Mouse (Mus musculus): Measurements from ENCODE around the gene Pgbd5. TPM values are rescaled to one million over a fixed set of nuclear protein-coding genes. Genes with fewer than 3 reads are reported as not detected.

The Pgbd5 gene
- polyA plus RNA-seq (2012; fragmentation: generic; extraction: Trizol): 0.19 TPM

GRCm38 (mm10) chr8:124439558-124439957 is at the start of gene Pgbd5:
TSS of gene Pgbd5 (minus strand) at chr8:124439658.
- TF ChIP-seq MYOD1 (IDR thresholded peaks at IDR 0.05; ENCODE audit: control insufficient read depth in 1 of 3, insufficient read length in 2 of 3, low read depth in 2 of 3) (no peak), USF1 (IDR thresholded peaks at IDR 0.05; ENCODE audit: low read depth) (no peak), REST (IDR thresholded peaks at IDR 0.05; ENCODE audit: insufficient read depth, insufficient read length) (no peak), TCF12 (IDR thresholded peaks at IDR 0.05; ENCODE audit: insufficient read depth, poor library complexity, severe bottlenecking) (no peak), CEBPB (IDR thresholded peaks at IDR 0.05; ENCODE audit: insufficient read depth, poor library complexity, severe bottlenecking) (no peak), POLR2A (IDR thresholded peaks at IDR 0.05; ENCODE audit: insufficient read length, low read depth) (no peak), MAX (IDR thresholded peaks at IDR 0.05; ENCODE audit: low read depth) (no peak), E2F4 (IDR thresholded peaks at IDR 0.05; ENCODE audit: insufficient read depth) (no peak), TCF3 (IDR thresholded peaks at IDR 0.05; ENCODE audit: insufficient read length, low read depth) (no peak), MYOG (IDR thresholded peaks at IDR 0.05; ENCODE audit: control insufficient read depth in 1 of 3, insufficient read depth in 1 of 3, insufficient read length in 2 of 3, low read depth in 2 of 3) (no peak), SRF (IDR thresholded peaks at IDR 0.05; ENCODE audit: control insufficient read depth, insufficient read length, low read depth) (no peak), POLR2AphosphoS2 (IDR thresholded peaks at IDR 0.05; ENCODE audit: insufficient read length, low read depth) (no peak)
- no peaks in the 10 kb centered on the region for H3K36me3 ChIP-seq (ENCODE audit: control insufficient read depth, insufficient read depth)
- no peaks in the 10 kb centered on the region for H3K79me2 ChIP-seq (ENCODE audit: control insufficient read depth, insufficient read depth)

GRCm38 (mm10) chr8:124483356-124484115 is 44.1 kb upstream of the Pgbd5 start:
- Histone ChIP-seq H3ac (ENCODE audit: control insufficient read depth, insufficient read length) (no peak overlapping the region), H3K4me2 (ENCODE audit: low read depth) (no peak overlapping the region), H3K79me2 (ENCODE audit: control insufficient read depth, insufficient read depth) (no peaks in the 10 kb centered on the region), H3K27me3 (ENCODE audit: control insufficient read depth, insufficient read depth, insufficient read length) (peaks cover 35% of the 10 kb centered on the region), H3K4me3 (no peak overlapping the region), H3K36me3 (ENCODE audit: control insufficient read depth, insufficient read depth) (no peaks in the 10 kb centered on the region)
- no peak for TF ChIP-seq MYOG (IDR thresholded peaks at IDR 0.05; ENCODE audit: control insufficient read depth in 1 of 3, insufficient read depth in 1 of 3, insufficient read length in 2 of 3, low read depth in 2 of 3)
- TF ChIP-seq TCF3 (IDR thresholded peaks at IDR 0.05; ENCODE audit: insufficient read length, low read depth): no peak
- TF ChIP-seq MAX (IDR thresholded peaks at IDR 0.05; ENCODE audit: low read depth): no peak
- no peak for TF ChIP-seq POLR2A (IDR thresholded peaks at IDR 0.05; ENCODE audit: insufficient read length, low read depth)
- no peak for TF ChIP-seq SRF (IDR thresholded peaks at IDR 0.05; ENCODE audit: control insufficient read depth, insufficient read length, low read depth)
- TF ChIP-seq TCF12 (IDR thresholded peaks at IDR 0.05; ENCODE audit: insufficient read depth, poor library complexity, severe bottlenecking): no peak
- TF ChIP-seq MYOD1 (IDR thresholded peaks at IDR 0.05; ENCODE audit: control insufficient read depth in 1 of 3, insufficient read length in 2 of 3, low read depth in 2 of 3): no peak
- TF ChIP-seq USF1 (IDR thresholded peaks at IDR 0.05; ENCODE audit: low read depth): no peak
- TF ChIP-seq E2F4 (IDR thresholded peaks at IDR 0.05; ENCODE audit: insufficient read depth): no peak
- no peak for TF ChIP-seq POLR2AphosphoS2 (IDR thresholded peaks at IDR 0.05; ENCODE audit: insufficient read length, low read depth)

More at GRCm38 (mm10) chr8:124439558-124439957, at the start of gene Pgbd5:
- Histone ChIP-seq H3K4me2 (ENCODE audit: low read depth) (no peak within 1 kb of the TSS), H3K4me3 (no peak within 1 kb of the TSS), H3ac (ENCODE audit: control insufficient read depth, insufficient read length) (no peak within 1 kb of the TSS), H3K27me3 (ENCODE audit: control insufficient read depth, insufficient read depth, insufficient read length) (peaks cover 10% of the 10 kb centered on the region)

GRCm38 (mm10) chr8:124482790-124483189 is 43.3 kb upstream of the Pgbd5 start:
- no peak for TF ChIP-seq TCF3 (IDR thresholded peaks at IDR 0.05; ENCODE audit: insufficient read length, low read depth)
- TF ChIP-seq USF1 (IDR thresholded peaks at IDR 0.05; ENCODE audit: low read depth): no peak
- no peak for TF ChIP-seq E2F4 (IDR thresholded peaks at IDR 0.05; ENCODE audit: insufficient read depth)
- TF ChIP-seq MYOD1 (IDR thresholded peaks at IDR 0.05; ENCODE audit: control insufficient read depth in 1 of 3, insufficient read length in 2 of 3, low read depth in 2 of 3): no peak
- no peak for TF ChIP-seq SRF (IDR thresholded peaks at IDR 0.05; ENCODE audit: control insufficient read depth, insufficient read length, low read depth)
- no peak for TF ChIP-seq POLR2A (IDR thresholded peaks at IDR 0.05; ENCODE audit: insufficient read length, low read depth)
- no peak for TF ChIP-seq POLR2AphosphoS2 (IDR thresholded peaks at IDR 0.05; ENCODE audit: insufficient read length, low read depth)
- no peak for TF ChIP-seq MYOG (IDR thresholded peaks at IDR 0.05; ENCODE audit: control insufficient read depth in 1 of 3, insufficient read depth in 1 of 3, insufficient read length in 2 of 3, low read depth in 2 of 3)
- TF ChIP-seq REST (IDR thresholded peaks at IDR 0.05; ENCODE audit: insufficient read depth, insufficient read length): no peak
- TF ChIP-seq TCF12 (IDR thresholded peaks at IDR 0.05; ENCODE audit: insufficient read depth, poor library complexity, severe bottlenecking): no peak
- no peak for TF ChIP-seq CEBPB (IDR thresholded peaks at IDR 0.05; ENCODE audit: insufficient read depth, poor library complexity, severe bottlenecking)
- TF ChIP-seq MAX (IDR thresholded peaks at IDR 0.05; ENCODE audit: low read depth): no peak
- H3ac ChIP-seq (ENCODE audit: control insufficient read depth, insufficient read length): no peak overlapping the region

GRCm38 (mm10) chr8:124480321-124480720 is 40.9 kb upstream of the Pgbd5 start:
- no peak overlapping the region for H3K4me3 ChIP-seq
- H3K4me2 ChIP-seq (ENCODE audit: low read depth): no peak overlapping the region
- H3K27me3 ChIP-seq (ENCODE audit: control insufficient read depth, insufficient read depth, insufficient read length): peaks cover 29% of the 10 kb centered on the region
- no peaks in the 10 kb centered on the region for H3K79me2 ChIP-seq (ENCODE audit: control insufficient read depth, insufficient read depth)
- no peaks in the 10 kb centered on the region for H3K36me3 ChIP-seq (ENCODE audit: control insufficient read depth, insufficient read depth)
- no peak overlapping the region for H3ac ChIP-seq (ENCODE audit: control insufficient read depth, insufficient read length)
- TF ChIP-seq TCF3 (IDR thresholded peaks at IDR 0.05; ENCODE audit: insufficient read length, low read depth) (no peak), TCF12 (IDR thresholded peaks at IDR 0.05; ENCODE audit: insufficient read depth, poor library complexity, severe bottlenecking) (no peak), MAX (IDR thresholded peaks at IDR 0.05; ENCODE audit: low read depth) (no peak), MYOD1 (IDR thresholded peaks at IDR 0.05; ENCODE audit: control insufficient read depth in 1 of 3, insufficient read length in 2 of 3, low read depth in 2 of 3) (no peak)

More at GRCm38 (mm10) chr8:124482790-124483189, 43.3 kb upstream of the Pgbd5 start:
- no peaks in the 10 kb centered on the region for H3K79me2 ChIP-seq (ENCODE audit: control insufficient read depth, insufficient read depth)
- no peak overlapping the region for H3K4me3 ChIP-seq
- peaks cover 42% of the 10 kb centered on the region for H3K27me3 ChIP-seq (ENCODE audit: control insufficient read depth, insufficient read depth, insufficient read length)
- H3K36me3 ChIP-seq (ENCODE audit: control insufficient read depth, insufficient read depth): no peaks in the 10 kb centered on the region
- H3K4me2 ChIP-seq (ENCODE audit: low read depth): no peak overlapping the region

Data from myocyte (in vitro differentiated cells).